Mouse (Mus musculus) liver, embryonic 18 days (tissue): ENCODE data around the gene Gm826. TPM values are rescaled to one million over a fixed set of nuclear protein-coding genes. Genes with fewer than 3 reads are reported as not detected.

Source experiments
- polyA plus RNA-seq: library from polyadenylated mRNA; depleted of rRNA; stranded (reverse); fragments of >200 nt; gene quantifications from 2 replicates; pipeline ENCODE4 v1.2.3, GENCODE M21; 2012; rRNA removed

Gm826 gene
- 0.86 and 1.7 TPM in 2 replicates for polyA plus RNA-seq

DNA sequence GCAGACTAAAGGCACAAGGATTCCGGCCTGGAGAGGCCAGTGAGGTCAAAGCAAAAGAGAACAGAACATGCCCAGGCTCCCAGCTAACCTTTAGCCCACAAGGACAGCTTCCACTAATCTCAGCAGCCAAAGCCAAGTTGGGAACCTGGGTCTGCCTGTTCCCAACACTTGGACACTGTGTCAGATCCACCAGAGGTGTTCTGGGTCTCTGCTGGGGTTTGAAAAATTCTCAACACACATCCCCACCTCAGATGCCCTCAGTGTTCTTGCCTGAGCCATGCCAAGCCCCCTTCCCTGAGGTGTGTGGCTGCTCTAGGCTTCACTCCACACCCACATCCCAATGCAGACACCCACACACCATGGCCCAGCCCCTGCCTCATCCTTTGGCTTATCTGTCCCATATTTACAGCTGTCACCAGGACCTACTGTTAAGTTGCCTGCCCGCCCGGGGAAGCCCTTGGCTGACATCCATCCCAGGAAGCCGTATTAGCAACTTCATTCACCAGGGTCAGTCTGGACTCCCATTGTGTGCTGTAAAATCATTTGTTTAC is at the start of gene Gm826:
Gene Gm826 (minus strand): TSS at position 52 of the 551 bp plus-strand sequence.

GRCm38 (mm10) chr2:160366980-160367338 is 33.0 kb upstream of the Gm826 start, which contains the start of gene Mafb:
TSS of gene Mafb (minus strand) at chr2:160367065.

Other genes with a start within 250 kb of the Gm826 start
- gene Mafb, start 32.9 kb upstream of the Gm826 start, polyA plus RNA-seq = 2.8 and 4.2 TPM in 2 replicates